Mouse (Mus musculus): ENCODE results near the gene P4htm. TPM values are rescaled to one million over a fixed set of nuclear protein-coding genes. Genes with fewer than 3 reads are reported as not detected.

The P4htm gene
- polyA plus RNA-seq, 1 experiment from 2014 or later: 44.2 TPM

DNA sequence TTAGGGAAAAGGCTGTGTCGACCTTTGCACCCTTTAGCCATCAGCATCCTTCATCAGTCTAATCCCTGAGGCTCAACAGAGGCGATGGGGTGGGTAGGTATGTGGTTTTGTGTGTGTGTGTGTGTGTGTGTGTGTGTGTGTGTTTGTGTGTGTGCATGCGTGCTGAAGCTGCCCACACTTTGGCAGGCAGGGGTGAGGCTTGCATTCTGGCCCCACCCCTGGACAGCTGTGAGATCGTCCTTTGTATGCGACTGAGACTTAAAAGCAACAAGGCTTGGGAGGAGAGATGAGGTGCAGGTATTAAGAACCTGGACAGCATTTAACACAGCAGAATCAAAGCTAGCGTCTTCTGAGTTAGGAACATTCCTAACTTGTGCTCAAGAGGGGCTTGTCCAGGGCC is 20.4 kb downstream of the P4htm start:
- H3K4me1 ChIP-seq: peaks cover 68% of the 10 kb centered on the region
- 0 out of 2 replicates have a peak overlapping the region, but pooled peaks have one; percentile 97 for H3K27ac ChIP-seq (replicated peaks)
- no peaks in the 10 kb centered on the region for H3K9me3 ChIP-seq (replicated peaks)
- peak overlapping the region; percentile 82 for H3K9ac ChIP-seq (replicated peaks)
- WGBS: 57% methylated on average over 6 of the region's 6 CpGs
- H3K4me2 ChIP-seq: peak overlapping the region; percentile 67
- no peak for ATAC-seq (ENCODE audit: low FRiP score)
- no peaks in the 10 kb centered on the region for H3K27me3 ChIP-seq (replicated peaks)
- peaks cover 47% of the 10 kb centered on the region for H3K36me3 ChIP-seq
- H3K4me3 ChIP-seq (replicated peaks): peak overlapping the region; percentile 73

DNA sequence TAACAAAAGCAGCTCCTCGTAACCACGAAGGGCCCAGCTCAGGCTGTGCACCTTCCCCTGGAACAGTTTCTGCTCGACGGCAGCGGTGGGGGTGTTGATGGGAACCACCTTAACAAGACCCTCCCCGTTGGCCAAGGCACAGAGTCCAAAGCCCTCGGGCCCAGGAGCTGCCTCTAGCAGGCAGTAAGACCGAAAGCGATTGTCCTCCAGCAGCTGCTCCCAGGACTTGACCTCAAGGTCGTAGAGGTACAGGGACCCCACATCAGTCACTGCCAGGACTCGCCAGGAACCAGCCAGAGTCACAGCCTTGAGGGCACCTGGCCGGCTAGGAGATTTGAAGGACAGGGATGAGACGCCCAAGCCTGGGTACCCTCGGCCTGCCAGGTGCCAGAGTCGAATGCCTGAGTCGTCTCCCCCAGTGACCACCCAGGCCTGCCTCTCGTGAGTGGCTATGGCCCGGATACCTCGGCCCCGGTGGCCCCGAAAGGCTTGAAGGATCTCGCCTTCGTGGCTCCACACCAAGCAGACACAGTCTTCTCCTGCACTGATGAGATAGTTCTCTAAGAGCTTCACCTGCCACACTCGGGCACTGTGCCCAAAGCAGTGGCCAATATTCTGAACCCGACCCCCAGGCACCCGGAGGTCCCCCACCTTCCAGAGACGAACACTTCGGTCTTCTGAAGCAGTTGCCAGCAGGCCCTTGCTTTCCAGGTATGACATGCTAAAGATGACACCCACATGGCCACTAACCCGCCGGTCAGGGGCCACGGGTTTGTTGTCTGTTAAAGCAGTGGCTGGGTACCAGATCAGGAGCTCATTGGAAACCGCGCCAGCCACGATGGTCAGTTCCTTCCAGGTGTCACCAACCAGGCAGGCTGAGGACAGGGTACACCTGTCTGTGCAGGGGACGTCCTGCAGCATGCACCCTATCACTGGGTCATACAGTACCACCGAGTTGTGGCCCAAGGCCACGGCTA is 21.9 kb downstream of the P4htm start:
- Histone ChIP-seq H3K4me2 (peak overlapping the region; percentile 67), H3K27me3 (replicated peaks) (no peaks in the 10 kb centered on the region), H3K9me3 (replicated peaks) (no peaks in the 10 kb centered on the region), H3K9ac (replicated peaks) (peak overlapping the region; percentile 14; the same call in 1 of the 2 replicates), H3K27ac (replicated peaks) (no peak overlapping the region), H3K4me1 (peaks cover 73% of the 10 kb centered on the region), H3K36me3 (peaks cover 51% of the 10 kb centered on the region), H3K4me3 (replicated peaks) (no peak overlapping the region; the same call in 1 of the 2 replicates)
- ATAC-seq (ENCODE audit: low FRiP score): no peak
- WGBS: 86% methylated on average over 37 of the region's 37 CpGs

DNA sequence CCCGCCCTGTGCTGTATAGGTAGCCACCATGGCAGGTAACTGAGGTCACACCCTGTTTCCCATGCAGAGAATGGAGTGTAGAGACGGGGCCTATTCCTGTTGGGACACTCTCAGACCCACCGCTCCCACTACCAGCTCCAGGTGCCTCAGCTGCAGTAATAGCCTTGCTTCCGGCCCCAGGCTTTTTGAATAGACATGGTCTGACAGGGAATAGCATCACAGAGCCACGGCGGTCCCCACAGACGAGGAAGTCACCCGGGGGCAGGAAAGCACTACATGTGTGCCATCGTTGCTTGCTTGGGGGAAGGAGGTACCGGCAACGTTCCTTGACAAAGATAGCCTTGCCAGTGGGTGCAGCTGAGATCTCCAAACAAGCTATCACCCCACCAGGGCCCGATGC is 22.5 kb downstream of the P4htm start:
- 0 out of 2 replicates have a peak overlapping the region, but pooled peaks have one; percentile 14 for H3K9ac ChIP-seq (replicated peaks)

DNA sequence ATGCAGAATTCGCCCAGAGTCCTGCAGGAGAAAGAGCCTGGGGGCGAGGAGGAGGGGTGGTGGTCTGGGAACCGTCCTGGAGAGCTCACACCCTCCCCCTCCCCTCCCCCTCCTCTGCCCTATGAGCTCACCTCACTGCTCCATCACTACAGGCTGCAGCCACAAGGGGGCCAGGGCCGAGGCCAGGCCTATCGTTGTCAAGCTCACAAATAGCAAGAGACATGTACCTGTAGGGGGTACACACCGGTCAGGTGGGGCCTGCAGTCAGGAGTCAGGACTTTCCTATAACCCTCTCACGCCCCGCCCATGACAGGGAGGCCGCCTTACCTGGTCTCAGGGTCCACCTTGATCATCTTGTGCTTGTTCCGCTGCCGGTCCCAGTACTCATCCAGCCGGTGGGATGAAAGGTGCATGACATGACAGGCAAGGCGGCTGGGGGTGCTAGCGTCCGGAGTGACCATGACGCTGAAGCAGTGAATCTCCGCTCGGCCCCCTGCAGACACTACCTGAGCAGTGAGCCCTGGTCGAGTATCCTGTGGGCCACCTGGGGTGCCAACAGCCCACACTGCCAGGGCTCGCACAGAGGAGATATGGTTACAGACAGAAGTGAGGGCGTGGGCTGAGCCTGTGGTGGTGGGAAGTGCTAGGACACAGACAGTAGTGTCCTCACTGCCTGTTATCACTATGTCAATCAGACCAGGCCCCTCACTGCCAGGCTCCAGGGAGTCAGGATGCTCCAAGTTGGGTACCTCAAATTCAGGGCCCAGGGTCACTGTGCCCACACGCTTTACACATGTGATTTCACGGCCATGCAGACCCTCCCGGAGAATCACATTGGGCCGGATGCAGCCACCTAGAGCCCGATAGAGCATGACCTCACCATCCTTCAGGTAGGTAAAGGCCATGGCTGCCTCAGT is 23.4 kb downstream of the P4htm start:
- Histone ChIP-seq H3K27me3 (replicated peaks) (no peaks in the 10 kb centered on the region), H3K9me3 (replicated peaks) (no peaks in the 10 kb centered on the region), H3K4me3 (replicated peaks) (no peak overlapping the region), H3K27ac (replicated peaks) (no peak overlapping the region), H3K4me1 (peaks cover 77% of the 10 kb centered on the region), H3K36me3 (peaks cover 49% of the 10 kb centered on the region), H3K9ac (replicated peaks) (no peak overlapping the region; the same call in 1 of the 2 replicates), H3K4me2 (peak overlapping the region; percentile 22; the same call in 1 of the 2 replicates)
- WGBS: 55% methylated on average over 26 of the region's 26 CpGs
- ATAC-seq (ENCODE audit: low FRiP score): no peak

More for the DNA sequence above, 22.5 kb downstream of the P4htm start:
- H3K4me1 ChIP-seq: peaks cover 79% of the 10 kb centered on the region
- peak overlapping the region; percentile 67 for H3K4me2 ChIP-seq
- no peak for ATAC-seq (ENCODE audit: low FRiP score)
- H3K27me3 ChIP-seq (replicated peaks): no peaks in the 10 kb centered on the region
- 80% methylated on average over 12 of the region's 12 CpGs for WGBS
- H3K4me3 ChIP-seq (replicated peaks): no peak overlapping the region
- H3K36me3 ChIP-seq: peaks cover 49% of the 10 kb centered on the region
- no peaks in the 10 kb centered on the region for H3K9me3 ChIP-seq (replicated peaks)
- no peak overlapping the region for H3K27ac ChIP-seq (replicated peaks)

DNA sequence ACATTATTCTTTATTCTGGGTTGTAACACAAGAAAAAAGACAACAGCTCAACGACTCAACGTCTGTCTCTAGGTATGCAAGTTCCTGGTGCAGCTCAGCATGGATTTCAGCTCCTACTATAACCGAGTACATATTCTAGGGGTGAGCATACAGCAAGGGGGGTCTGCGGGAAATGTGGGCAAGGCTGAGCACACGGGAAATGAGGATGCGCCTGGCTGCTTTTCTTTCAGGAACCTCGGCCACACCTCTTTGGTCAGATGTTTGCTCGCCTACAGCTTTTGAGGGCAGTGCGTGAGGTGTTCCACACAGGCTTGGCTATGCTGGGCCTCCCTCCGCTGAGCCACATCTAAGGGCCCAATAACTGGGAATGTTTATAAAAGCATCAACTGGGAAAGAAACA is 25.1 kb downstream of the P4htm start:
- H3K27me3 ChIP-seq (replicated peaks): no peaks in the 10 kb centered on the region
- H3K9ac ChIP-seq (replicated peaks): no peak overlapping the region
- no peak overlapping the region for H3K27ac ChIP-seq (replicated peaks)
- peaks cover 83% of the 10 kb centered on the region for H3K4me1 ChIP-seq
- H3K4me3 ChIP-seq (replicated peaks): no peak overlapping the region
- ATAC-seq (ENCODE audit: low FRiP score): no peak
- H3K4me2 ChIP-seq: no peak overlapping the region
- WGBS: 88% methylated on average over 10 of the region's 10 CpGs
- peaks cover 49% of the 10 kb centered on the region for H3K36me3 ChIP-seq
- no peaks in the 10 kb centered on the region for H3K9me3 ChIP-seq (replicated peaks)

DNA sequence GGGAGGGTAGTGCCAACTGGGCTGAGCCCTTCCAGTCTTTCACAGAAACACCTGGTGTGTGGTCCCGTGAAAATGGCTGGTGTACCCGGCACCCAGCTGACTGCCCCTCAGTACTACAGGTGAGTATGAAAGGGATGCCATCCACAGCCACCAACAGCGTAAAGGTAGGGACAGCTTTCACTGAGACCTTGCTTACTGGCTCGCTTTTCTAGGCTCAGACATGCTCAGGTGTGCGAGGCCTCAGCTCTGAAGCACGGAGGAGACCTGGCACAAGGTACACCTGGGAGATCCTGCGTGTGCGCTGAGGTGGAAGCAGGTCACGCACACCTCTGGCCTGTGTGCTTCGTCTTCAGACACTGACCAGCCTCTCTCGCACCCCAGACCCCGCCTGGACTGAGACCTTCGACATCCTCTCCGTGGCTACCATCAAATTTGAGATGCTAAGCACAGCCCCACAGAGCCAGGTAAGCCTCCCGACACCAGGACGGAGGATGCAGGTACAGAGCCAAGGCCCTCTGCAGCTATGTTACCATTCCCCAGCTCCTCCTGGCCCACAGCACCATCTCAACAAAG is 26.0 kb downstream of the P4htm start:
- H3K36me3 ChIP-seq: peaks cover 49% of the 10 kb centered on the region
- peaks cover 75% of the 10 kb centered on the region for H3K4me1 ChIP-seq
- WGBS: 94% methylated on average over 16 of the region's 16 CpGs

DNA sequence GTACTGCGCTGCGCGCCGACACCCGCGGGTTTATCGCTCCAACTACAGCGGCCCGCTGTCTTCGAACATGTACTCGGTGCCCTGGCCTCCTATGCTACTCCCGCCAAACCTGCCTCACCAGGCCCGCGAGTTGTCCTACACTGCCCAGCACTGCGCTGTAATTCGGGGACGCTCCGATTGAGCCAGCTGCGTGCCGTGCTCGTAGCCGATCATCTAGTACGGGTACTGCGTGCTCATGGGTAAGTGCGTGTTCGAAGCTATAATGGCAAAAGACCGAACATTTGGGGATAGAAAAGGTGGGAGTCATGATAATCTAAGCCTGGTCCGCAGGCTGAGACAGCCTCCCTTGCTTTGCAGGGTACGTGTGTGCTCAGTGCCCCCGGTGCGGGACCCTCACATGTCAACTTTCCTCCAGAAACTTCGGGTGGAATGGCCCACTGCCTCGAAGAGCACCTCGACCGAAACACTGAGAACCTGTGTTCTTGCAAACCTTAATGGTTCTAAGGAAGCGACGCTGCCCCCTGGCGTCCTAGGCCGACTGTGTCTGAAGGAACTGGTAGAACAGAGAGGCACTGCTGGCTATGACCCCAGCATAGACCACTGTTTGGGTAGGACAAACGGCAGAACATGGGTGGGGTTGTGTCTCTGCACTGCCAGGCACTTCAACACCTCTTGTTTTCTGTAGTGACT is 27.1 kb downstream of the P4htm start:
- Histone ChIP-seq H3K9ac (replicated peaks) (peak overlapping the region; percentile 59), H3K9me3 (replicated peaks) (no peaks in the 10 kb centered on the region), H3K36me3 (peaks cover 48% of the 10 kb centered on the region), H3K4me3 (replicated peaks) (peak overlapping the region; percentile 65), H3K4me2 (peak overlapping the region; percentile 90), H3K4me1 (peaks cover 74% of the 10 kb centered on the region), H3K27ac (replicated peaks) (peak overlapping the region; percentile 76), H3K27me3 (replicated peaks) (no peaks in the 10 kb centered on the region)
- ATAC-seq (ENCODE audit: low FRiP score): no peak
- 2% methylated on average over 40 of the region's 40 CpGs for WGBS

More for the DNA sequence above, 26.0 kb downstream of the P4htm start:
- ATAC-seq (ENCODE audit: low FRiP score): no peak
- H3K27ac ChIP-seq (replicated peaks): no peak overlapping the region
- H3K4me2 ChIP-seq: no peak overlapping the region
- no peaks in the 10 kb centered on the region for H3K9me3 ChIP-seq (replicated peaks)
- H3K27me3 ChIP-seq (replicated peaks): no peaks in the 10 kb centered on the region
- H3K9ac ChIP-seq (replicated peaks): no peak overlapping the region
- no peak overlapping the region for H3K4me3 ChIP-seq (replicated peaks)

DNA sequence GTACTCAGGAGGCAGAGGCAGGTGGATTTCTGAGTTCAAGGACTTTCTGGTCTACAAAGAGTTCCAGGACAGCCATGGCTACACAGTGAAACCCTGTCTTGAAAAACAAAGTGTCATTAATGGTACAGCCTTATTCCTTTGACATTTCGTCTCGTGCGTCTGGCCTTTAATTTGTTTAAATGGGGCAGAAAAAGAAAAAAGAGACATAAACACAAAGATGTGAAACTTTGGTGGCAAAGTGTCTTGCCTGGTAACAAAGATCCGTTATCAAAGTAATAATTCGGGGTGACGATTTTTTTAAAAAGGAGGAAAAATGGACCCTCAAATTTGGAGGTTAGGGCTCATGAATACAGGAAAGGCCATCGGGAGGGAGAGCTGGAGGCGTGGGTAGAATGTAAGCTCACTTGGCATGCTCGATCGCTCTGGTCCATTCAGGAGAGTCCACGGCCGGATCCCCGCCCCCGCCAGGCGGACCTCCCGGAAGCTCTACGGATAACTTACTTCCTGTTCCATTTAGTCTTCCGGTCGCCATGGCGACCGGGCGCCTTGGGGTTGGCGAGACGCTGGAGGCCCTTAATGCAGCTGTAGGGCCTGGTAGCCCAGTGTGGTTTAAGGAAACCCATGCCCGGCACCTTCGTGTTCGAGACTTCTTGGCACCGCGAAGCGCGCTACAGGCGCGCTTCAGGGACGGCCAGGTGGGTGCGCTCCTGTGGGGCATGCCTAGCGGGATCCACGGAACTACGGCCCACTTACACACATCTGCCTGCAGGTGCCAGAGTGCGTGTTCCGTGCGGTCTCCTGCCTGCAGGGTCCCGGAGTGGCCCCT is 27.9 kb downstream of the P4htm start, which contains the start of gene Dalrd3:
Gene Dalrd3, plus strand, starts transcription at position 506 of the 826 bp plus-strand sequence.
- H3K9ac ChIP-seq (replicated peaks): peak within 1 kb of the TSS; percentile 59
- ATAC-seq (ENCODE audit: low FRiP score): peak; percentile 72
- no peaks in the 10 kb centered on the region for H3K27me3 ChIP-seq (replicated peaks)
- WGBS: 5% methylated on average over 42 of the region's 42 CpGs
- peak within 1 kb of the TSS; percentile 65 for H3K4me3 ChIP-seq (replicated peaks)
- H3K4me1 ChIP-seq: peaks cover 69% of the 10 kb centered on the region
- H3K4me2 ChIP-seq: peak within 1 kb of the TSS; percentile 90
- peaks cover 55% of the 10 kb centered on the region for H3K36me3 ChIP-seq
- no peaks in the 10 kb centered on the region for H3K9me3 ChIP-seq (replicated peaks)
- H3K27ac ChIP-seq (replicated peaks): peak within 1 kb of the TSS; percentile 76

DNA sequence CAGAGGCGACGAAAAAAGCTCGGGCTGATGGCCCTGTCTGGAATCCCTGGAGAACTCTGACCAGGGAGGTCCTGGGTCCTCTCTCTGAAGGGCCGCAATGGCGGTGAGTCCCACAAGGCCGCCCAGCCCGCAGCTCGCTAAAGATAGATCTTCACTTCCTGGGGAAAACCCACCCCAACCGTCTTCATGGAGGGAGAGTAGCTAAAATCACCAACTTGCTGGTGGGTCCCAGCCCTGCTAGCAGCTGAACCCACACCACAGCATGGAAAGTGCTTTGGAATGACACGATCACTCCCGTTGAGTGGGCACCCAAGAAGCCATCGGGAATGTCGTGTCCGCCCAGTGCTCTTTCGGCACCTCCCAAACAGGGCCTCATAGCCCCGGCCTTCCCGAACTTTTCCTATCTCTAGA is 29.0 kb downstream of the P4htm start:
- Histone ChIP-seq H3K9me3 (replicated peaks) (no peaks in the 10 kb centered on the region), H3K27ac (replicated peaks) (no peak overlapping the region), H3K4me2 (peak overlapping the region; percentile 90), H3K27me3 (replicated peaks) (no peaks in the 10 kb centered on the region), H3K4me1 (peaks cover 64% of the 10 kb centered on the region), H3K4me3 (replicated peaks) (peak overlapping the region; percentile 78), H3K9ac (replicated peaks) (no peak overlapping the region), H3K36me3 (peaks cover 55% of the 10 kb centered on the region)
- no peak for ATAC-seq (ENCODE audit: low FRiP score)
- WGBS: 83% methylated on average over 17 of the region's 17 CpGs

DNA sequence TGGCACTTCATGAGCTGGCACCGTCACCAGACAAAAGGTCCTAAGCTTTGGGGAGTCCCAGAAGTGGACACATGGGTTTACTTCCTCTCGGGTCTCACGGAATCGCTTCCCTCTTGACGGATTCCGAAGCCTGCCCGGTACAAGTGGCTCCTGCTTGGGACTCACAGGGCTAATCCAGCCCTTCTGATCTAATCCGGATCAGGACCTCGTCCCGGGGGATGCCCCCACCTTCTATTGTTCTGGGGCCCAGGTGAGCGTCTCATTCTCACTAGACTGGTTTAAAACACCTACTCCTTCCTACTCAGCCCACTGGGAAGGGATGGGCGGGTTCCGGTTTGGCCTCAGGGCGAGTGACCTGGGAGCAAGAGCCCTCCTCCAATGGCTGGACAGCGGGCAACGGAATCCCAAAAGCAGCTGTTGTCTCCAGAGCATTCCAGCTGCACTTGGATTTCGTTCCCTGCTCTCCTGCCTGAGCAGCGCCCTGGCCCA is 29.5 kb downstream of the P4htm start:
- peaks cover 58% of the 10 kb centered on the region for H3K4me1 ChIP-seq
- peaks cover 54% of the 10 kb centered on the region for H3K36me3 ChIP-seq
- H3K27me3 ChIP-seq (replicated peaks): no peaks in the 10 kb centered on the region
- no peaks in the 10 kb centered on the region for H3K9me3 ChIP-seq (replicated peaks)
- WGBS: 18% methylated on average over 18 of the region's 18 CpGs
- H3K4me2 ChIP-seq: peak overlapping the region; percentile 90
- peak overlapping the region; percentile 96 for H3K27ac ChIP-seq (replicated peaks)
- peak overlapping the region; percentile 78 for H3K4me3 ChIP-seq (replicated peaks)
- H3K9ac ChIP-seq (replicated peaks): peak overlapping the region; percentile 64
- no peak for ATAC-seq (ENCODE audit: low FRiP score)

Measured in neural tube, embryonic 15.5 days (tissue).